Mouse (Mus musculus): ENCODE results near the gene Dus4l.

The Dus4l gene

DNA sequence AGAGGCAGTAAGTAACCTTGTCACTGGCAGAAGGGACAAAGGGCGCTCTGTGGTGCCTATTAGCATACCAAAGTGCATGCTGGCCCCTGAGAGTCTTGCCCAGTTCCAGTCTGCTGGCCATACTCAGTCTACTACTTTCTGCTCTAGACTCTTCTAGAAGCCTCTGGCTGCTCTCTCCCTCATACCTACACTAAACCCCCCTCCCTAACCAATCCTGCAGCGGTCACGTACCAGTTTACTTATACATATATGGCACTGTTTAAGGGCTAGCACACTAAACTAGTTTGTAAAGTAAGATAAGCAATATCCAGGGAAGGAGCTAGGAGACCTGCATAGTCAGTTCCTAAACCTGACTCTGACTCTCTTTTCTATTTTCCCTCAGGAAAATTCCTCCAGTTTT is 60.3 kb downstream of the Dus4l start:
- DNase-seq (ENCODE audit: extremely low spot score, low spot score): no peak

DNA sequence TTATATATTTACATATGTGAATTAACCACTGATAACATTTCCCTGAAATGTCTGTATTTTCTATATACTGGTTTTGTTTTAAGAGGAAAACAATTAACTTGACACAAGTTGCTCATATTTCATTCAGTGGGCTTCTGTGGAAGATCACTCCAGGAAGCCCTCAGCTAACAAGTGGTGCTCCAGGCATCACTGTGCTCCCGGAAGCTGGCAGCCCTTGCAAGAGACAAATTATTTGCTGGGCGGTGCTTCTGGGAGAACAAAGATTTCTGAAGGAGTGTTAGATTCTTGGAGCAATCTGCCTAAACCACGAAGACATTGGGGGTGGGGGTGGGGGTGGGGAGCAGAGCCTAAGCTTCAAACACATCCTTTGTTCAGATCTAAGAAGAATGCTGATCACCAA is 62.6 kb downstream of the Dus4l start:
- no peak for DNase-seq (ENCODE audit: extremely low spot score, low spot score)
